Mouse (Mus musculus): ENCODE results near the gene Mast4. TPM values are rescaled to one million over a fixed set of nuclear protein-coding genes. Genes with fewer than 3 reads are reported as not detected.

The Mast4 gene
- polyA plus RNA-seq, 1 experiment from 2014 or later, result 41.1 TPM

DNA sequence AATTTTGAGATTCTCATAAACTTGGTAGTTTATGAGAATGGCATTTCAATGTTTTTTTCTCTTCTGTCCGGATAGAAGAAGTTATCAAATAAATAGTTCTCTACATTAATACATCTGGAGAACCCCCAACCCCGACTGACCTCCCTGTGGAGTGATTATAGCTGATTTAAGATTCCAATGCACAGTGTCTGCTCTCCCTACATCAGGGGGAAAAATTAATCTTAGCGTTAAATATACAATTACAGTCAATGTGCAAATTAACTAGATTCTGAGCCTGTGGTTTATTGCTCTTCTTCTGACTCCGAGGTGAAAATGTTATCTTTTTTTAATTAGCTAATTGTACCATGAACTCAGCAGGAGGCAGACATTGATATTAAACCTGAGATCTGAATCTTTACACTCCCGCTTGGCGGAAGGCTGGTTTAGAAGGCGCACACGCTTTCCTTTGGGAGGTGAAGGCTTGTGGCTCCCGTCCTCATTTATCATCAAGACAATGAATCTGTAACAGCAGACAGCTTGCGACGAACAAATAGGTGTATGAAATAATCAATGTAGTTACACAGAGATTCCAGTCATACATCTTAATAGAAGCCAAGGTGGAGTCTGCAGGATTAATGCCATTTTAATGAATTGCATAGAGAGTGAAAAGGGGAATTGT lies 274.2 kb downstream of the Mast4 start:
- H3K4me1 ChIP-seq, result no peaks in the 10 kb centered on the region
- no peak overlapping the region for H3K27ac ChIP-seq
- WGBS, result 46% methylated on average over 11 of the region's 11 CpGs
- no peak overlapping the region for H3K4me2 ChIP-seq
- H3K27me3 ChIP-seq (replicated peaks), result no peaks in the 10 kb centered on the region
- H3K36me3 ChIP-seq (replicated peaks), result no peaks in the 10 kb centered on the region
- no peaks in the 10 kb centered on the region for H3K9me3 ChIP-seq
- no peak overlapping the region for H3K4me3 ChIP-seq
- ATAC-seq (replicated peaks), result no peak
- H3K9ac ChIP-seq, result no peak overlapping the region

DNA sequence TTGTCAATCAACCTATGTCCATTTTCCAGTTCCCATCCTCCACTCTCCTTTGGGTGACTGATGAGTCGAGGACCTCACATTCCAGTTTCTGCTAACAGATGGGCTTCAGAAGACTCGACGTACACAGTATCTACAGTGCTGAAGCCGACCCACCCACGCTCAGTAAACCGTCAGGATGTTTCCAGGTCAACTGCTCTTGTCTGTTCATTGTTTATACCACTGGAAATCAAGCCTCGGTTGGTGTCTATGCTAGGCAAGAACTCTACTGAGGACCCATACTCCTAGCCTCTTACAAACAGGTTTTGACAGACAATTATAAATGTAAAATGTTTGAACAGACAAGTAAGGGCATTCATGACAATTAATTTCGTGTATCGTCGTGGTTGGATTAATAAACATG lies 277.8 kb downstream of the Mast4 start:
- ATAC-seq (replicated peaks), result no peak
- H3K4me1 ChIP-seq, result peaks cover 9% of the 10 kb centered on the region; the same call in 1 of the 2 replicates
- no peak overlapping the region for H3K4me3 ChIP-seq
- H3K4me2 ChIP-seq, result no peak overlapping the region
- no peaks in the 10 kb centered on the region for H3K27me3 ChIP-seq (replicated peaks)
- 83% methylated on average over 10 of the region's 10 CpGs for WGBS
- H3K9ac ChIP-seq, result no peak overlapping the region
- H3K9me3 ChIP-seq, result no peaks in the 10 kb centered on the region
- H3K27ac ChIP-seq, result no peak overlapping the region
- no peaks in the 10 kb centered on the region for H3K36me3 ChIP-seq (replicated peaks)

DNA sequence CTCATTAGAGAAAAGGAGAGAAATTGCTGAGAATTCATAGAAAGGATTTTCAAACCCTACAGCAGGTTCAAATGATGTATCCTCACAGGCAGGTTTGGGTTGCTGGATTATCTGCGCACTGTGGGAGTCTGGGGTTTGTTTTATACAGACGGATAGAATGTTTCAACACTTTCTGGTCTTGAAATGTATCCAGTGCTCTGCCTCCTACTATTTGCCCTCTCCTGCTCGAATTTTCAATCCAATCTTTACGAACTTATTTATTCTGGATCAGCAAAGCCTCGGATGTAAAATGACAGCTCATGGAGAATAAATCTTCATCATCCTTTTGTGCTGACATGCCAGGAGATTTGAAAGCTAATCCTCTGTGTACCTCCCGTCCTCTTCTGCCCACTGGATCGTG lies 281.6 kb downstream of the Mast4 start:
- Histone ChIP-seq H3K4me3 (no peak overlapping the region), H3K27ac (0 out of 2 replicates have a peak overlapping the region, but pooled peaks have one; percentile 15), H3K9ac (no peak overlapping the region), H3K9me3 (no peaks in the 10 kb centered on the region), H3K27me3 (replicated peaks) (no peaks in the 10 kb centered on the region), H3K4me1 (peaks cover 9% of the 10 kb centered on the region; the same call in 1 of the 2 replicates), H3K36me3 (replicated peaks) (no peaks in the 10 kb centered on the region), H3K4me2 (peak overlapping the region; percentile 23)
- WGBS, result 25% methylated on average over 7 of the region's 7 CpGs
- no peak for ATAC-seq (replicated peaks)

DNA sequence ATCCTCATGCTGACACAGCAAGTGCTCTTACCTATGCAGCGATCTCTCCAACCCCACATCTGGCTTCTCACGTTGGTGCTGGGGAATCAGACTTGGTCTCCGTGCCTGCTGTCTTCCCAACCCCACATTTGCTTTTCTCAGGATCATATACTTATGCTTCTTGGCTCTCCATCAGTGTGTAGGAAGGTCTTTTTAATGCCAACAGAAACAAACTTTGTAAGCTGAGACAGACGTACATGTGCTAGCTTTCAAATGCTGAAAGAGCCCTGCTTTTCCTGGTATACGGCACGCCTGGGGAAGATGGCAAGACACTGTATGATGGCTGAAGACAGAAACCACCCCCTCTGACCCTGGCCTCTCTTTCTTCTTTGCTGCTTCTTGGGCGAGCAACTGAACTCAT lies 285.3 kb downstream of the Mast4 start:
- Histone ChIP-seq H3K4me2 (no peak overlapping the region), H3K36me3 (replicated peaks) (no peaks in the 10 kb centered on the region), H3K4me1 (peaks cover 9% of the 10 kb centered on the region; the same call in 1 of the 2 replicates), H3K27me3 (replicated peaks) (no peaks in the 10 kb centered on the region), H3K9me3 (no peaks in the 10 kb centered on the region), H3K4me3 (no peak overlapping the region), H3K9ac (no peak overlapping the region), H3K27ac (no peak overlapping the region)
- 87% methylated on average over 7 of the region's 7 CpGs for WGBS
- ATAC-seq (replicated peaks), result no peak

DNA sequence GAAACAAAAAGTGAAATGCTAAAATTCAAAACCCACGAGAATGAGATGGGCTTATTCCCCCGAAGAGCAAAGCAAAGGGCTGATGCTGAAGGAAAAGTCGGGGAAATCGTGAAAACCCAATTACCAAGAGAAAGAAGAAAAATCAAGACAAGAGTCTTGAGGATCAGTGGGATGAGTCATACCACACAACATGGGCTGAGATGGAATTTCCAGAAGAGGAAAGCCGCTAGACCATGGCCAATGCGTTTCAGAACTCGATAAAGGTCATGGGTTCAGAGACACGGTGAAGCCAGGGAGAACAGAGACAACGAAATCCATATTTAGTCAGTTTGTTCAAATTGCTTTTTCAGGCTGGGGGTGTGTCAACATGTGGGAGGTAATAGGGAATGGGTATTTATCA lies 290.6 kb downstream of the Mast4 start:
- no peak overlapping the region for H3K4me3 ChIP-seq
- no peaks in the 10 kb centered on the region for H3K9me3 ChIP-seq
- no peak overlapping the region for H3K9ac ChIP-seq
- H3K4me2 ChIP-seq, result no peak overlapping the region
- no peaks in the 10 kb centered on the region for H3K27me3 ChIP-seq (replicated peaks)
- no peak for ATAC-seq (replicated peaks)
- no peaks in the 10 kb centered on the region for H3K36me3 ChIP-seq (replicated peaks)
- no peak overlapping the region for H3K27ac ChIP-seq
- H3K4me1 ChIP-seq, result no peaks in the 10 kb centered on the region
- 92% methylated on average over 9 of the region's 9 CpGs for WGBS

DNA sequence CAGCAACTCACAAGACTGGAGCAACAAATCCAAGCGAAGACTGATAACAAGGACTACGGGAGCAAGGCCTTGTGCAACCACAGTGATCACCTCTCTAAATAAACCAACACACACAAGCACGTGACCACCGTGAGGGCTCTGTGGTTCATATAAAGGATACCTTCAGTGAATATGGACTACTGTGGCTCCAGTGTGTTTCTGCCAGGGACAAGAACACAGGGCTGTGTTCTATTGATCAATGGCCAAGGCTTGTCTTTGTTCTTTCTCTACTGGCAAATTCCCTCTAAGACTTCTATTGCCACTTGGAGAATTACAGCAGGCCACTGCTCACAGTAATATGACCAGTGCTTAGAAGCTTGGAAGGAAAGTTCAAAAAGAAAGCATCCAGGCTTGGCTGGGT lies 291.3 kb downstream of the Mast4 start:
- 91% methylated on average over 4 of the region's 4 CpGs for WGBS
- no peak for ATAC-seq (replicated peaks)
- H3K4me1 ChIP-seq, result 0 out of 2 replicates have a peak, but pooled peaks cover under 1% of the 10 kb centered on the region

DNA sequence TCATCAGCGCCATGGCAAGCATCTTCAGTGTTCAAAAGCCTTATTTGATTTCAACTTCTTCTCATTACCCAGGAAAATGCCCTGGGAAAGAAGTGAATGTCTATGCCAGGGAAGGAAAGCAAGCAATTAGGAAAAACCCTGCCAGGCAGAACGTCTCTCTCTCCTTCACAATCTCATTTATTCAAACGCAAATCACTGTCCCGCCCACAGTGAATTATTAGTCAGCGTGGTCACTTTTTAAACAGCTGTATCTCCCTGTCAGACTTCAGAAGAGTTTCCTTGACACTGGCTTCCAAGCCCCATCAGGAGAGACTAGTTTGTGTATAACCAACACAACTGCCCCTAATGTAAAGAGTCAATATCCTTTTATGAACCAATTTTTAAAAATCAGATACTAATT lies 296.8 kb downstream of the Mast4 start:
- H3K4me3 ChIP-seq, result no peak overlapping the region
- WGBS, result 29% methylated on average over 5 of the region's 5 CpGs
- ATAC-seq (replicated peaks), result no peak

More for the DNA sequence above, 291.3 kb downstream of the Mast4 start:
- H3K9me3 ChIP-seq, result no peaks in the 10 kb centered on the region
- no peak overlapping the region for H3K4me2 ChIP-seq
- no peak overlapping the region for H3K9ac ChIP-seq
- H3K36me3 ChIP-seq (replicated peaks), result no peaks in the 10 kb centered on the region
- no peak overlapping the region for H3K27ac ChIP-seq
- no peaks in the 10 kb centered on the region for H3K27me3 ChIP-seq (replicated peaks)
- H3K4me3 ChIP-seq, result no peak overlapping the region

DNA sequence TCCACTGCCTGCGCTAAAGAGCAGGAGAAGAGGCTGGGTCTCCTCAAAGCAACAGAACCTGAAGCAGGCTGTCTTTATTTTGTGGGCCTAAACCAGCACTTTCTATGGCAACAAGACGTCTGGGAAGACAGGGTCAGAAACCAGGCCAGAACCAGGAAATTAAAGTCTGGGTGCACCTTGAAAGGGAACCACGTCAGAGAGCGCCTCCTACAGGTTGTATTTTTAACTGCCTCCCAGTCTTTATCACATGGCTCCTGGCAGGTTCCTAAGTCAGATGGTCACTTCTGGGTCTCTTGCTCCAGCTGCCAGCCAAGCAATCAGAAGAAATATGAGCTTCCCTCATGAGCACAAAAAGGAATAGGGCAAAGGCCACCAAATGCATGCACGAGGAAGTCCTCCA lies 304.9 kb downstream of the Mast4 start:
- H3K27me3 ChIP-seq (replicated peaks), result no peaks in the 10 kb centered on the region
- H3K4me2 ChIP-seq, result no peak overlapping the region
- WGBS, result 85% methylated on average over 5 of the region's 5 CpGs
- H3K36me3 ChIP-seq (replicated peaks), result no peaks in the 10 kb centered on the region
- no peak for ATAC-seq (replicated peaks)
- H3K27ac ChIP-seq, result no peak overlapping the region
- H3K9ac ChIP-seq, result no peak overlapping the region
- H3K4me1 ChIP-seq, result no peaks in the 10 kb centered on the region
- H3K9me3 ChIP-seq, result no peaks in the 10 kb centered on the region
- H3K4me3 ChIP-seq, result no peak overlapping the region

More for the DNA sequence above, 296.8 kb downstream of the Mast4 start:
- no peaks in the 10 kb centered on the region for H3K27me3 ChIP-seq (replicated peaks)
- no peaks in the 10 kb centered on the region for H3K9me3 ChIP-seq
- H3K4me2 ChIP-seq, result no peak overlapping the region
- H3K36me3 ChIP-seq (replicated peaks), result no peaks in the 10 kb centered on the region
- no peak overlapping the region for H3K27ac ChIP-seq
- H3K4me1 ChIP-seq, result 0 out of 2 replicates have a peak, but pooled peaks cover 4% of the 10 kb centered on the region
- H3K9ac ChIP-seq, result no peak overlapping the region

DNA sequence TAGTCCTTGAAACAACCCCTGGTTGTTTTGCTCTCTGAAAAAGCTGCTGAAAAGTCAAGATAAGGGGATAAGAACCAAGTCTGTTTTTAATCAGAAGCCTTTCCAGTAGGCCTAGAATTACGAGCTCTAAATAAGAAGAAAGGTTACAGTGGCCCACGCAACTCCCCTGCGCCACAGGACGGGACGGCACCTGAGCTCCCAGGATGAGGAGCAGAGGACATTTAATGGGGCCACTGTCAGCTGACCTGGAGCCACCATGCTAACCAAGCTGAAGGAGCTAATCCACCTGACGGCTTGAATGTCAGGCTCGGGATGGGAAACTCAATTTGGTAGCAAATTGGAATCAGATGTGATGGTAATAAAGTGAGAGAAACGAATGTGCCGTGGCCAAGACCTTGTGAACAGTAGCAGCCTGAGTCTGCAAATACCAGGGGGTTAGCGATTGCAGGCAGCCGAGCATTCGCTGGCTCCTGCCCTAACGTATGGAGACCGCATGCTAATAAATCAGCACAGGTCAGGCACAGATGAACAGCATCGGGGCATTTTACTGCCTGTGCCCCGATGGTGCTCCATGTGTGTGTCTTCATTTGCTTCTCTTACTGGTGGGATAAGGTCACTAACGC lies 306.7 kb downstream of the Mast4 start:
- H3K4me3 ChIP-seq, result no peak overlapping the region
- no peaks in the 10 kb centered on the region for H3K27me3 ChIP-seq (replicated peaks)
- H3K9ac ChIP-seq, result no peak overlapping the region
- H3K9me3 ChIP-seq, result no peaks in the 10 kb centered on the region
- ATAC-seq (replicated peaks), result no peak
- H3K4me1 ChIP-seq, result no peaks in the 10 kb centered on the region
- H3K36me3 ChIP-seq (replicated peaks), result no peaks in the 10 kb centered on the region
- WGBS, result 64% methylated on average over 17 of the region's 17 CpGs
- no peak overlapping the region for H3K27ac ChIP-seq
- no peak overlapping the region for H3K4me2 ChIP-seq

DNA sequence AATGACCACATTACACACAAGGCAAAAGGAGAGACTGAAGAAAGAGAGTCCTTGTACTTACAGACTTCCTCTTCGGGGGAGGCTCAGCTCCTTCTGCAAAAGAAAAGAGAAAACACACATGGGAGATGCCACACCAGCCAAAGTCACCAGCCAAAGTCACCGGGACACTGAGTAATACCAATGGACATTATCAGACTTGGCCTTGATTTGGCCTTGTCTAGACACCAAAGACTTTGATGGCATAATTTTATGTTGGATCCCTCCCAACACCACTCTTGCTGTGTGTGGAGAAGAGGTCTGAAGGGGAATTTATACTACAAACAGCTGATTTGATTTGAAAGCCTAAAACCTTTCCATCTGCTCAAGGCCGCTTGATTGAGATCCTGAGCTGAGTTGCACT lies 308.8 kb downstream of the Mast4 start:
- Histone ChIP-seq H3K4me3 (no peak overlapping the region), H3K9ac (no peak overlapping the region), H3K4me1 (no peaks in the 10 kb centered on the region), H3K27me3 (replicated peaks) (no peaks in the 10 kb centered on the region), H3K9me3 (no peaks in the 10 kb centered on the region), H3K27ac (no peak overlapping the region), H3K36me3 (replicated peaks) (no peaks in the 10 kb centered on the region), H3K4me2 (no peak overlapping the region)
- 88% methylated on average over 3 of the region's 3 CpGs for WGBS
- no peak for ATAC-seq (replicated peaks)

DNA sequence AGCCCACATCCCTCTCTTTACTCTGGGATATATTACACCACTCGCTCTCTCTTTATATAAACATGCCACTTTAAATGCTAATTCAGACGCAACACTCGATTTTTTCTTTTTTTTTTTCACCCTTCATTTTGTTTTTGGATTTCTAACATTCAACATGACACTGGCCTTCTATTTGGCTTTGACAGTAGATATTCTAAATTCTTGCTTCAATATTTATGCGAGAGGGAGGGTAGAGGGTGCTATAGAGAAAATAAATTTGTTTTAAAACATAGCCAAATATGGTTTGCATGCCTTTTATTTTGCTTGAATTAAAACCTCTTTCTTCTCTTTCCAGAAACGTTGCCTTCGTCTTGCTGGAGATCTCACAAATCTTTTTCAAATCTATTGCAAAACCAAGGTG lies 315.8 kb downstream of the Mast4 start:
- Histone ChIP-seq H3K27me3 (replicated peaks) (no peaks in the 10 kb centered on the region), H3K27ac (no peak overlapping the region), H3K4me3 (no peak overlapping the region), H3K4me1 (no peaks in the 10 kb centered on the region), H3K9ac (no peak overlapping the region), H3K4me2 (no peak overlapping the region), H3K36me3 (replicated peaks) (no peaks in the 10 kb centered on the region), H3K9me3 (no peaks in the 10 kb centered on the region)
- WGBS, result 74% methylated on average over 6 of the region's 6 CpGs
- no peak for ATAC-seq (replicated peaks)

DNA sequence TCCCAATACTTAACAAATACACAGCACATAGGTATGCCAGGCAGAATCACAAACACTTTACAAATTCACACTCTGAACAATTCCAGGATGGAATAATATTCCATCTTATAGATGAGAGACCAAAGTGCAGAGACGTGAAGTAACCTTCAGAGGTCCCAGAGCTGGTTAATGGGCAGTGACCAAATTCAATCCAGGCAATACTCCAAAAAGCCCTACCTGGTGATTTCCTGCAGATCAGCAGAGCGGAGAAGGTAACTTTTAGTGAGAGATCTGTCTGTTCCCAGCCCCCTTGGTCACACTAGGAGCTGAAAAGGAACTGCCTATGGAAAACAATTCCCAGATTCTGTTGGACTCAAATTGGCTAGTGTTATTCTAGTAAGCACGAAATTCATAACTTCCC lies 316.6 kb downstream of the Mast4 start:
- 89% methylated on average over 3 of the region's 3 CpGs for WGBS
- Histone ChIP-seq H3K4me1 (no peaks in the 10 kb centered on the region), H3K36me3 (replicated peaks) (no peaks in the 10 kb centered on the region), H3K4me3 (no peak overlapping the region), H3K9ac (no peak overlapping the region), H3K9me3 (no peaks in the 10 kb centered on the region), H3K4me2 (no peak overlapping the region), H3K27ac (no peak overlapping the region), H3K27me3 (replicated peaks) (no peaks in the 10 kb centered on the region)
- no peak for ATAC-seq (replicated peaks)

DNA sequence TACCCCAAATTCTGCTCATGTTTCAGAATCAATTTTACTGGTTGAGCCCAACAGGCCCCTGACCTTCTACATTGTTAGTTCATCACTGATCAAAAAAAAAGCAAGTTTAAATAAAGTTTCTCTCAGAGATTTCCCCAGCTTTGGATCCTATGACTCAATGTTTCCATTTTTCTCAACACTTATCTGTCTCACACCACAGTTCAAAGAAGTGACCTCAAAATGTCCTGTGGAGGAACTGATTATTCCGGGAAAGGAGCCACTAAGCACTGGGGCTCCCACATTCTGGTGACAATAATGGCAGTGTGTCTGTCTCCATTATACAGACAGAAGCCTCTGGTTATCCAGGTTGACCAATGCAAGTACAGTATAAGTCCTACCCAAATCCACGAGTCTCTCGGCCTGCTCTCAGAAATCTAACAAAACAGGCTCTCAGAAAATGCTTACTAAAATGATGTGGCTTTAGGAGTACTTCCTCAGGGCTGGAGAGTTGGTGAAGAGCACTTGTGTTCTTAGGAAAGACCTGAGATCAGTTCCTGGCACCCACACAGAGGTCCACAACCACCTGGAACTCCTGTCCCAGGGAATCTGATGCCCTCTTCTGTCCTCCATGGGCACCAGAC lies 319.1 kb downstream of the Mast4 start:
- Histone ChIP-seq H3K27ac (no peak overlapping the region), H3K9me3 (no peaks in the 10 kb centered on the region), H3K9ac (no peak overlapping the region), H3K4me2 (no peak overlapping the region), H3K27me3 (replicated peaks) (no peaks in the 10 kb centered on the region), H3K4me3 (no peak overlapping the region), H3K4me1 (no peaks in the 10 kb centered on the region), H3K36me3 (replicated peaks) (no peaks in the 10 kb centered on the region)
- 90% methylated on average over 3 of the region's 3 CpGs for WGBS
- ATAC-seq (replicated peaks), result no peak
